Mouse (Mus musculus) hindbrain, embryonic 15.5 days (tissue): ENCODE measurements at regions not wholly inside any gene's neighbourhood (a gene's known extent, or its start where the extent isn't known, plus 50 kb on each side); places are given as distances from the start of the nearest gene placed in this dataset.

Experiments
- ATAC-seq: fragments of 200-750 bp; cut with Nextera tagmentation; 2 replicates; pipeline ENCODE4 v1.8.0; 2017; ENCODE audit warnings: low read depth, moderate number of reproducible peaks, moderate TSS enrichment; ENCODE audit not compliant: low FRiP score
- H3K27ac ChIP-seq: fragments of 300-500 bp; sonication (generic); replicated peaks from 2 replicates; pipeline ENCODE4 v1.5.1; 2015; ENCODE audit warnings: mild to moderate bottlenecking, inconsistent platforms
- H3K27me3 ChIP-seq: fragments of 300-500 bp; sonication (generic); 2 replicates; pipeline ENCODE4 v1.6.1; 2015; ENCODE audit warnings: control low read depth, inconsistent platforms
- H3K36me3 ChIP-seq: fragments of 300-500 bp; sonication (generic); 2 replicates; pipeline ENCODE4 v1.6.1; 2015; ENCODE audit warnings: control low read depth, inconsistent platforms
- H3K4me1 ChIP-seq: fragments of 300-500 bp; sonication (generic); replicated peaks from 2 replicates; pipeline ENCODE4 v1.6.1; 2015; ENCODE audit warnings: control low read depth, inconsistent platforms
- H3K4me2 ChIP-seq: fragments of 300-500 bp; sonication (generic); 2 replicates; pipeline ENCODE4 v1.6.1; 2015; ENCODE audit warnings: moderate library complexity, mild to moderate bottlenecking, inconsistent platforms
- H3K4me3 ChIP-seq: fragments of 300-500 bp; sonication (generic); 2 replicates; pipeline ENCODE4 v1.5.1; 2015; ENCODE audit warnings: mild to moderate bottlenecking, inconsistent platforms
- H3K9ac ChIP-seq: fragments of 300-500 bp; sonication (generic); 2 replicates; pipeline ENCODE4 v1.6.1; 2015; ENCODE audit warnings: inconsistent platforms
- H3K9me3 ChIP-seq: fragments of 300-500 bp; sonication (generic); 2 replicates; pipeline ENCODE4 v1.6.1; 2016; ENCODE audit warnings: control low read depth, inconsistent platforms
- WGBS: fragments of 180-500 bp; shearing (Covaris S2); methylation state at CpG from one replicate; pipeline ENCODE4 v1.1.7; 2015; 5-methylcytosine and 5-hydroxymethylcytosine counted together

- Histone ChIP-seq H3K9me3 (no peaks in the 10 kb centered on the region), H3K4me3 (no peak overlapping the region), H3K36me3 (no peaks in the 10 kb centered on the region), H3K27me3 (no peaks in the 10 kb centered on the region), H3K27ac (no peak overlapping the region), H3K4me1 (peaks cover 15% of the 10 kb centered on the region), H3K9ac (no peak overlapping the region), H3K4me2 (no peak overlapping the region)
- no peak for ATAC-seq
- 23% methylated on average over 3 of the region's 3 CpGs for WGBS
Measured at GRCm38 (mm10) chr2:34080176-34080575, 192.4 kb upstream of the Mvb12b start.

- no peaks in the 10 kb centered on the region for H3K9me3 ChIP-seq
- ATAC-seq: no peak
- no peaks in the 10 kb centered on the region for H3K36me3 ChIP-seq
- no peaks in the 10 kb centered on the region for H3K27me3 ChIP-seq
- no peak overlapping the region for H3K27ac ChIP-seq
- H3K9ac ChIP-seq: no peak overlapping the region
- H3K4me3 ChIP-seq: no peak overlapping the region
- no peak overlapping the region for H3K4me2 ChIP-seq
- WGBS: 58% methylated on average over 12 of the region's 12 CpGs
- peaks cover 15% of the 10 kb centered on the region for H3K4me1 ChIP-seq
Measured at GRCm38 (mm10) chr2:34079282-34079681, 191.5 kb upstream of the Mvb12b start.

GRCm38 (mm10) chr2:34078875-34079262 lies 191.1 kb upstream of the Mvb12b start:
- no peak for ATAC-seq
- 0 out of 2 replicates have a peak overlapping the region, but pooled peaks have one; percentile 29 for H3K27ac ChIP-seq
- 42% methylated on average over 4 of the region's 4 CpGs for WGBS

GRCm38 (mm10) chr2:34078248-34078874 lies 190.6 kb upstream of the Mvb12b start:
- no peaks in the 10 kb centered on the region for H3K27me3 ChIP-seq
- peaks cover 15% of the 10 kb centered on the region for H3K4me1 ChIP-seq
- no peak overlapping the region for H3K9ac ChIP-seq
- no peak overlapping the region for H3K4me2 ChIP-seq
- ATAC-seq: peak; percentile 52; the same call in 1 of the 2 replicates
- no peaks in the 10 kb centered on the region for H3K9me3 ChIP-seq
- H3K27ac ChIP-seq: peak overlapping the region; percentile 45; the same call in 1 of the 2 replicates
- no peaks in the 10 kb centered on the region for H3K36me3 ChIP-seq
- 27% methylated on average over 3 of the region's 3 CpGs for WGBS
- H3K4me3 ChIP-seq: no peak overlapping the region

More at GRCm38 (mm10) chr2:34078875-34079262, 191.1 kb upstream of the Mvb12b start:
- H3K4me3 ChIP-seq: no peak overlapping the region
- no peak overlapping the region for H3K4me2 ChIP-seq
- no peak overlapping the region for H3K9ac ChIP-seq
- H3K27me3 ChIP-seq: no peaks in the 10 kb centered on the region
- H3K4me1 ChIP-seq: peaks cover 15% of the 10 kb centered on the region
- H3K9me3 ChIP-seq: no peaks in the 10 kb centered on the region
- no peaks in the 10 kb centered on the region for H3K36me3 ChIP-seq

GRCm38 (mm10) chr2:34076346-34076745 lies 188.6 kb upstream of the Mvb12b start:
- Histone ChIP-seq H3K4me2 (no peak overlapping the region), H3K27ac (no peak overlapping the region), H3K9ac (no peak overlapping the region), H3K4me1 (peaks cover 15% of the 10 kb centered on the region), H3K27me3 (no peaks in the 10 kb centered on the region), H3K36me3 (no peaks in the 10 kb centered on the region), H3K9me3 (no peaks in the 10 kb centered on the region), H3K4me3 (no peak overlapping the region)
- no peak for ATAC-seq
- 79% methylated on average over 4 of the region's 4 CpGs for WGBS

GRCm38 (mm10) chr2:34074066-34074465 lies 186.3 kb upstream of the Mvb12b start:
- WGBS: 80% methylated on average over 3 of the region's 3 CpGs
- no peaks in the 10 kb centered on the region for H3K9me3 ChIP-seq
- no peak for ATAC-seq
- H3K36me3 ChIP-seq: no peaks in the 10 kb centered on the region
- H3K4me1 ChIP-seq: peaks cover 15% of the 10 kb centered on the region
- H3K27ac ChIP-seq: no peak overlapping the region
- no peak overlapping the region for H3K9ac ChIP-seq
- H3K4me2 ChIP-seq: no peak overlapping the region
- H3K27me3 ChIP-seq: no peaks in the 10 kb centered on the region
- H3K4me3 ChIP-seq: no peak overlapping the region

GRCm38 (mm10) chr2:34065592-34065991 lies 177.8 kb upstream of the Mvb12b start:
- Histone ChIP-seq H3K4me2 (no peak overlapping the region), H3K4me1 (no peaks in the 10 kb centered on the region; the same call in 1 of the 2 replicates), H3K27ac (no peak overlapping the region; the same call in 1 of the 2 replicates), H3K9ac (no peak overlapping the region), H3K4me3 (no peak overlapping the region), H3K9me3 (no peaks in the 10 kb centered on the region), H3K27me3 (no peaks in the 10 kb centered on the region), H3K36me3 (no peaks in the 10 kb centered on the region)
- peak; percentile 40; the same call in 1 of the 2 replicates for ATAC-seq
- 76% methylated on average over 13 of the region's 13 CpGs for WGBS

- H3K9me3 ChIP-seq: no peaks in the 10 kb centered on the region
- H3K9ac ChIP-seq: no peak overlapping the region
- no peaks in the 10 kb centered on the region for H3K36me3 ChIP-seq
- H3K4me2 ChIP-seq: no peak overlapping the region
- WGBS: 54% methylated on average over 10 of the region's 10 CpGs
- H3K4me3 ChIP-seq: no peak overlapping the region
- H3K27ac ChIP-seq: no peak overlapping the region; the same call in 1 of the 2 replicates
- H3K4me1 ChIP-seq: no peaks in the 10 kb centered on the region; the same call in 1 of the 2 replicates
- no peak for ATAC-seq
- no peaks in the 10 kb centered on the region for H3K27me3 ChIP-seq
Measured at GRCm38 (mm10) chr2:34065090-34065489, 177.3 kb upstream of the Mvb12b start.

- Histone ChIP-seq H3K4me3 (no peak overlapping the region), H3K27me3 (no peaks in the 10 kb centered on the region), H3K9me3 (no peaks in the 10 kb centered on the region), H3K4me2 (no peak overlapping the region), H3K36me3 (no peaks in the 10 kb centered on the region), H3K27ac (no peak overlapping the region), H3K4me1 (no peaks in the 10 kb centered on the region), H3K9ac (no peak overlapping the region)
- 54% methylated on average over 13 of the region's 13 CpGs for WGBS
- ATAC-seq: no peak
Measured at GRCm38 (mm10) chr2:34056552-34056951, 168.8 kb upstream of the Mvb12b start.

- Histone ChIP-seq H3K4me3 (no peak overlapping the region), H3K27ac (no peak overlapping the region), H3K36me3 (no peaks in the 10 kb centered on the region), H3K4me1 (peaks cover 6% of the 10 kb centered on the region; the same call in 1 of the 2 replicates), H3K27me3 (no peaks in the 10 kb centered on the region), H3K9ac (no peak overlapping the region), H3K4me2 (no peak overlapping the region), H3K9me3 (no peaks in the 10 kb centered on the region)
- no peak for ATAC-seq
- 88% methylated on average over 5 of the region's 5 CpGs for WGBS
Measured at GRCm38 (mm10) chr2:34043064-34043463, 155.3 kb upstream of the Mvb12b start.

GRCm38 (mm10) chr2:34042336-34042735 lies 154.6 kb upstream of the Mvb12b start:
- Histone ChIP-seq H3K9ac (no peak overlapping the region), H3K36me3 (no peaks in the 10 kb centered on the region), H3K4me1 (peaks cover 6% of the 10 kb centered on the region; the same call in 1 of the 2 replicates), H3K27ac (no peak overlapping the region), H3K4me3 (no peak overlapping the region), H3K4me2 (no peak overlapping the region), H3K27me3 (no peaks in the 10 kb centered on the region), H3K9me3 (no peaks in the 10 kb centered on the region)
- ATAC-seq: no peak
- WGBS: 60% methylated on average over 7 of the region's 7 CpGs

GRCm38 (mm10) chr2:34038982-34039381 lies 151.2 kb upstream of the Mvb12b start:
- Histone ChIP-seq H3K4me1 (peaks cover 9% of the 10 kb centered on the region; the same call in 1 of the 2 replicates), H3K4me2 (no peak overlapping the region), H3K9me3 (no peaks in the 10 kb centered on the region), H3K27ac (peak overlapping the region; percentile 29; the same call in 1 of the 2 replicates), H3K27me3 (no peaks in the 10 kb centered on the region), H3K36me3 (no peaks in the 10 kb centered on the region), H3K9ac (no peak overlapping the region), H3K4me3 (no peak overlapping the region)
- 50% methylated on average over 8 of the region's 8 CpGs for WGBS
- ATAC-seq: no peak
